Mouse (Mus musculus) right cerebral cortex, postnatal 36 days (tissue): ENCODE results near the gene Wwox.

Source experiments
- DNase-seq, 2 experiments: peaks; one replicate each; pipeline ENCODE4 v3.0.0; 2022; ENCODE audit warnings: low spot score in 2 of 2, mixed read lengths in 1 of 2

The Wwox gene

GRCm38 (mm10) chr8:114468526-114469207, 29.2 kb downstream of the Wwox start:
- DNase-seq, result no peak

GRCm38 (mm10) chr8:114469208-114469590, 29.7 kb downstream of the Wwox start:
- no peak for DNase-seq

DNA sequence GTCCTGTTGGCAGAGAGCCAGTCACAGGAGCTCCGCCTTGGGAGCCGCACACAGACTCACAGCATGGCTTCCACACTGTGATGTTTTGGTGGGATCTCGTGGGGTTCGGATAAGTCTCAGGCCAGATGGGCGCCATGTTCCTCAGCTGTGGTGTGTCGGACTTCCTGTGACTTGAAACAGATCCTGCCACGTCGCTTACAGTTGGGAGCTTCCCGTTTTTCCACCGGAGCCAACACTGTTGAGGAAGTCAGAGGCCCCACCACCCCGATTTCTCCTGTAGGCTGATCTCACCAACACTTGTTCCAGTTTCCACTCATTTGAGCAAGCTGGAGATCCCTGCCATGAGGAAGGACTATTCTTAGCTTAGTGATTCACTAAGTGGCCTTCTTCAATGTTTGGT, 34.1 kb downstream of the Wwox start:
- no peak for DNase-seq

DNA sequence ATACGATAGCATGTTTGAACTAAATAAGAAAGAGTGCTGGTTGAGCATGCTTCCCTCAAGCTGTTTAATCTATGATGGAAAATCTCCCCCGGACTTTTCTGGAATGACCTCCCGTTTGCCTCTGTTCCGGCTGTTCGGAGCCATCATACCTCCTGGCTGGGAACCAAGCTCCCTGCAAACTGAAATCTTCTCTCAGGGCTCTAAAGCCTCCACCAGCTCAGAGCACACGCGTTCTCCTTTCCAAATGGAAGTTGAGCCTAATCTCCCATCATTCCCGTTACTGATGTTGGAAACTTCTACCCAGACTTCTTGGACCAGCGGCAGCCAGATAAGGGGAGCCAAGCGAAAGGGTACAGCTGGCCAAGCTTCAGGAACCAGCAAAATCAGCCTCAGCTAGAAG, 37.5 kb downstream of the Wwox start:
- no peak for DNase-seq

DNA sequence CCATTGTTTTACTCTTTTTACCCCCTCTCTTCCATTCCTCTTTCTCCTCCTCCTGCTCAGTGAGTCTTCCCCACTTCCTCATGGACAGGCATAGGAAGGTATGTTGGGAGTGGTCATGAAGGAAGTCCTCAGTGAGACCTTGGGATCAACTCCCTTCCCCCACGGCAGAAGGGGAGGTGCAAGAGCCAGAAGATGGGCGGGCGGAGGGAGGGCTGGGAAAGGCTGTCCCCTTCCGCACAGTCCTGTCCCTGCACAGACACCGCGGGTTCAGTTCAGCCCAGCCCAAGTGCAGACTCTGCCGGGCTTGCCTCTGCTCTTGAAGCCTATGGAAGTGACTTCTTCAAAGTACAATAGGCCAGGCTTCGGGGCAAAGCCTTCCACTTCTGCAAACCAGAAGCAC, 38.3 kb downstream of the Wwox start:
- no peak for DNase-seq

DNA sequence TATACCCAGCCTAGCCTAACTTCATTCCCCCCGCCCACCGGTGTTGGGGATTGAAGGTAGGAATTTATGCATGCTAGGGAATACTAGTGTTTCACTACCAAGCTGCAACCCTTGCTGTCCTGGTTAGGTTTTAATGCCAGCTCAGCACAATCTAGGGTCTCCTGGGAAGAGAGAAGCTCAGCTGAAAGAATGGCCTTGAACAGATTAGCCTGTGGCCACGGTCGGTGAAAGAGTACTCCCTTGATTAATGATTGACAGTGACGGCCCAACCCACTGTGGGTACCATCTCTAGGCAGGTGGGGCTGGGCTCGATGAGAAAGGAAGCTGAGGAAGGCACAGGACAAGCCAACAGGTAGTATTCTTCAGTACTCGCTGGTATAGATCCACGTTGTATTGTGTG, 40.3 kb downstream of the Wwox start:
- DNase-seq, result no peak

- DNase-seq, result no peak
Measured at GRCm38 (mm10) chr8:114491662-114492160, 52.3 kb downstream of the Wwox start.

- DNase-seq, result no peak
Measured at GRCm38 (mm10) chr8:114499448-114500144, 60.1 kb downstream of the Wwox start.

DNA sequence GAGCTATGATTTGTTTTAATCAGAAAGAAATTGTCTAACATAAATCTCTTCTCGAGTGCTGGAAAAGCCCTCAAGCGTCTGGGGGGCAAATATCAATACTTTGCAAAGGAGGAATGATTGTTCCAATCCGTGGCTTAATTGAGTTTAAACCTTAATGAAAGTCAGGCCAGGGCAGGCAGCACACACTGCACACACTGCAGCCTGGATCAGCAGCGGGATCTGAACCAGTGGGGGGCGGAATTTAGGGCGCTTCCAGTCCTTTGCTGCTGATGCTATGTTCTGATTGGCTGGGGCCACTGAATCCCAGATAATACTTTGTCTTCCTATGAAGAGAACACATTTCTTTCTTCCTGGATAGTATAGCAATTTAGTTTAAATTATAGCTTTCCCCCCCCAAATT, 62.5 kb downstream of the Wwox start:
- no peak for DNase-seq

- no peak for DNase-seq
Measured at GRCm38 (mm10) chr8:114503196-114503595, 63.7 kb downstream of the Wwox start.

DNA sequence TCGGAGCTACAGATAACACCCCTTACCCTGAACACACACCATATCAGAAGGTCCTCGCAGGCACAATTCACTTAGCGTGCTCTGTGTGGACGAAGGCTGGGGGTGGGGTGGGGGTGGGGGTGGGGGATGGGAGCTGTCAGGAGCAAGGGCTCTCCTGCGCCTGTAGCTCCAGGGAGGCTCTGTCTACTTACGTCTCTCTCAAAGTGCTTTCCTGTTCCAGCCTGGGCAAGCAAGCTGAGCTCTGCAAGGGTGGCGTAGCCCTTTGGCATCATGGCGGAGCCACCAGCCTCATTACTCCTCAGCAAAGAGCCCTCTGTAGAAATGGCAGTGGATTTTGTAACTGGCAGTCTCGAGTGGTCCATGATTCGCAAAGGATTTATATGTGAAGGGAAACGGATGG, 65.4 kb downstream of the Wwox start:
- DNase-seq, result no peak

- no peak for DNase-seq
Measured at GRCm38 (mm10) chr8:114505351-114506347, 66.2 kb downstream of the Wwox start.

GRCm38 (mm10) chr8:114507404-114507803, 67.9 kb downstream of the Wwox start:
- no peak for DNase-seq

GRCm38 (mm10) chr8:114510226-114510625, 70.8 kb downstream of the Wwox start:
- no peak for DNase-seq

- no peak for DNase-seq
Measured at GRCm38 (mm10) chr8:114512075-114512935, 72.8 kb downstream of the Wwox start.

DNA sequence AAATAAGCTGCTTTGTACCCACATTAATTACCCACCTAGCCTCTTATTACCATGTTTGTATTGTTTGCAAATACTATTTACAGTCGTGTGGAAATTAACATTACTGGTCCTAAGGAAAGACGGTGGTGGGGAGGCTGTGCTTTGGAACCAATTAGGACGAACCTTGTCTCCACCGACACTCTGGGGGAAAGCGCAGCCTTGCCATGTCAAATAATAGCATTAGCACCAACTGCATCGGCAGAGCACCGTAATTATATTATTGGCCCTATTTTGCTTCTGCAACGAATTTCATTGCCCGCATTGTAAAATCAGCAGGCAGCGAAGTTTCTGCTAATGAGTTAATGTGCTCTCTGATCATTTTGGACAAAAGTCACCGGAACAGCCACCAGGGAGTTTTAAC, 75.2 kb downstream of the Wwox start:
- DNase-seq, result no peak

GRCm38 (mm10) chr8:114523061-114523460, 83.6 kb downstream of the Wwox start:
- no peak for DNase-seq

DNA sequence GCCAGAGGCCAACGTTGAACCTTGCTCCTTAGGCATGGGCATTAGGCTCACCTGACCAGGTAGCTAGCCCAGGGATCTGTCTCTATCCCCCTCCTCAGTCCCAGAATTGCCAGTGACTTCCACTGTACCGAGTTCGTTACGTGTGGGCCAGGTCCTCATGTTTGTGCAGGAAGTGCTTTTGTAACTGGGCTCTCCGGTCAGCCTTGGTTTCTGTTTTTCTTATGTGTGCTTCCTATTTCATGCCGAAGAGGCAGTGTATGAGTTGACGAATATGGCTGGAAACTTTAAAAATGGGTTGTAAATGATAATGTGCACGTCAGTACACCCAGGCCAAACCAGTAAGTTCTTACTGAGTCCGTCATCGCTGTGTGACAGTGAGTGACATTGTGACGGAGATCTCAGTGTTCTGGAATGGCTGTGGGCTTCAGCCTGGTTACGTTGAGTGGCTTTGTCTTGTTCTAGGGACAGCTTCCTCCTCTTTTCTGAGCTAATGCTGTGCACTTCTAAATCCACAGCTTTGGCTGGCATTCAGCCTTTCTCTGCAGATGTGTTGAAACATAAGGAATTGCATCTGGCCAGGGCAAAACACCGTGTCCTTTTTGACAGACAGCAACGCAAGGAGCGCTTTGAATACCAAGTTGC, 87.3 kb downstream of the Wwox start:
- DNase-seq, result no peak

DNA sequence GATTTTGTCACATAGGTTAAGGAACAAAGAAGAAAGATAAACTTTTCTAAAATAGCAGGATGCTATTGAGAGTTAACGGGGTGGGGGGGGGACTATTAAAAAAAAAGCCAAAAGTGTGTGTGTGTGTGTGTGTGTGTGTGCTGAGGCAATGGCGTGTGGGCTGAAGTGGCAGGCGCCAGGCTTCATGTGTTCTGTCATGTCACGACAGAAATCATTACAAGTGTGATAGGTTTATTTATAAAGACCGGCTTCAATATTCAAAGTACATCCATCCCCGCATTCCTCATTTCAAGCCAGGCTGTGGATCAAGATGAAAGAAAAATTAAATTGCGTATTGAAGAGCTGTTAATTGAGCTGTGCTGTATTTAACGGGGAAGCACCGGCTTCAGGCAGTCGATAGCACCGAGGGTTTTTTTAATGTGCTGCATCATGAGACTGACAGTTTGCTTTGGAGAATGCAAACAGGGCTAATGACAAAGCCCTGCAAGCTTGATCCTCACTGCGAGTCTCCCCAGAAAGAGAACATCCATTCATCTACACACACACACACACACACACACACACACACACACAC, 88.3 kb downstream of the Wwox start:
- no peak for DNase-seq

DNA sequence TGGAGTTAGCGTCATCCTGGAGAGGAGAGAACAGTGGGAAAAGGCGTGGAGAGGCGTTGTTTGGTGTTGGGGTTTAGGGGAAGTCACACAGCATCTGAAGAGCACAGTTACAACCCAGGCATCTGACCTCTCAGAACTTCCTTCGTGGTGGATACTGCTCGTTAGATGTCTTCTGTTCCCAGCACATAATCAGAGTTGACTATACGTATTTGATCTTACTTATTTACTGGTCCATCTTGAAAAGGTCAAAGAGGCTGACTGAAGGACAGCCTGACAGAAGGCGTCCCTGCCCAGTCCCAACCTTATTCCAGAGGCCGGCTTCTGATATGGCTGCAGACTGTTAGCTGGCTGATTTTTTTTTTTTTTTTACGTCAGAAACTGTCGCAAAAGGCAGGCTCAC, 90.1 kb downstream of the Wwox start:
- DNase-seq, result no peak
